Mouse (Mus musculus) liver, postnatal 0 days (tissue): ENCODE data around the gene Gm17469. TPM values are rescaled to one million over a fixed set of nuclear protein-coding genes. Genes with fewer than 3 reads are reported as not detected.
"Not testable (repeated sequence)": the region's sequence is repeated elsewhere in the genome, so short reads cannot be mapped to it uniquely, and the experiment has no call there.

ENCODE experiments used
- ATAC-seq: fragments of 200-750 bp; cut with Nextera tagmentation; 2 replicates; pipeline ENCODE4 v1.8.0; 2017; ENCODE audit warnings: mild to moderate bottlenecking, moderate library complexity
- DNase-seq: peaks from one replicate; pipeline ENCODE4 v3.0.0-alpha.2; 2016
- H3K27ac ChIP-seq: fragments of 300-500 bp; sonication (generic); 2 replicates; pipeline ENCODE4 v1.5.1; 2014; ENCODE audit warnings: antibody characterized with exemption, moderate library complexity, mild to moderate bottlenecking, low read depth
- H3K27me3 ChIP-seq: fragments of 300-500 bp; sonication (generic); 2 replicates; pipeline ENCODE4 v1.6.1; 2014; ENCODE audit warnings: low read length, control low read depth, mixed read lengths; ENCODE audit not compliant: insufficient read depth
- H3K36me3 ChIP-seq: fragments of 300-500 bp; sonication (generic); replicated peaks from 2 replicates; pipeline ENCODE4 v1.6.1; 2014; ENCODE audit warnings: mild to moderate bottlenecking, control low read depth, low read length, moderate library complexity, mixed read lengths; ENCODE audit not compliant: insufficient read depth
- H3K4me1 ChIP-seq: fragments of 300-500 bp; sonication (generic); 2 replicates; pipeline ENCODE4 v1.6.1; 2014; ENCODE audit warnings: antibody characterized with exemption, mild to moderate bottlenecking, control low read depth; ENCODE audit not compliant: insufficient read depth
- H3K4me2 ChIP-seq: fragments of 300-500 bp; sonication (generic); 2 replicates; pipeline ENCODE4 v1.6.1; 2014; ENCODE audit warnings: low read depth, mild to moderate bottlenecking, low read length, moderate library complexity, mixed read lengths
- H3K4me3 ChIP-seq: fragments of 300-500 bp; sonication (generic); 2 replicates; pipeline ENCODE4 v1.5.1; 2014; ENCODE audit warnings: low read depth, low read length
- H3K9ac ChIP-seq: fragments of 300-500 bp; sonication (generic); replicated peaks from 2 replicates; pipeline ENCODE4 v1.6.1; 2014; ENCODE audit warnings: mild to moderate bottlenecking, moderate library complexity
- H3K9me3 ChIP-seq: fragments of 300-500 bp; sonication (generic); 2 replicates; pipeline ENCODE4 v1.6.1; 2016; ENCODE audit warnings: mild to moderate bottlenecking, control low read depth, low read length, mixed read lengths
- WGBS: fragments of 180-500 bp; shearing (Covaris S2); extraction: QIAGEN DNeasy Blood & Tissue Kit; methylation state at CpG from one replicate; pipeline ENCODE4 v1.1.7; 2014; ENCODE audit not compliant: insufficient replicate concordance; 5-methylcytosine and 5-hydroxymethylcytosine counted together
- polyA plus RNA-seq: library from polyadenylated mRNA; unstranded; fragments of >200 nt; fragmentation: Nextera tagmentation; extraction: Ambion mirVana; gene quantifications from 2 replicates; pipeline ENCODE4 v1.2.1, GENCODE M21; 2015

Gene Gm17469
- polyA plus RNA-seq = not detected in 2 replicates

- DNase-seq, H3K9ac ChIP-seq, ATAC-seq, H3K4me2 ChIP-seq, H3K4me1 ChIP-seq, H3K27me3 ChIP-seq, H3K27ac ChIP-seq, H3K4me3 ChIP-seq, H3K9me3 ChIP-seq, H3K36me3 ChIP-seq: not testable (repeated sequence)
- WGBS = no CpG with 5 or more reads among the region's 4 CpGs
These were observed at the start of gene Gm17469 for GRCm38 (mm10) chrX:124629593-124629992. Gene Gm17469, plus strand, starts transcription at chrX:124629893.

Other genes with a start within 250 kb of the Gm17469 start
- gene Gm17584, start 129.3 kb upstream of the Gm17469 start, polyA plus RNA-seq = not detected in 2 replicates